Mouse (Mus musculus) hindbrain, embryonic 10.5 days (tissue): ENCODE measurements around the gene Slc26a9. TPM values are rescaled to one million over a fixed set of nuclear protein-coding genes. Genes with fewer than 3 reads are reported as not detected.

ENCODE experiments used
- DNase-seq: peaks from one replicate; pipeline ENCODE4 v3.0.0-alpha.2; 2017; ENCODE audit warnings: low spot score
- H3K27ac ChIP-seq: fragments of 300-500 bp; sonication (generic); 2 replicates; pipeline ENCODE4 v1.5.1; 2016; ENCODE audit warnings: mild to moderate bottlenecking, moderate library complexity
- H3K27me3 ChIP-seq: fragments of 300-500 bp; sonication (generic); 2 replicates; pipeline ENCODE4 v1.6.1; 2016; ENCODE audit warnings: mild to moderate bottlenecking; ENCODE audit not compliant: poor library complexity, insufficient read depth, severe bottlenecking
- H3K36me3 ChIP-seq: fragments of 300-500 bp; sonication (generic); 2 replicates; pipeline ENCODE4 v1.6.1; 2016; ENCODE audit warnings: mild to moderate bottlenecking, moderate library complexity
- H3K4me1 ChIP-seq: fragments of 300-500 bp; sonication (generic); replicated peaks from 2 replicates; pipeline ENCODE4 v1.6.1; 2016; ENCODE audit warnings: mild to moderate bottlenecking
- H3K4me3 ChIP-seq: fragments of 300-500 bp; sonication (generic); 2 replicates; pipeline ENCODE4 v1.5.1; 2016; ENCODE audit warnings: mild to moderate bottlenecking, moderate library complexity
- H3K9me3 ChIP-seq: fragments of 300-500 bp; sonication (generic); 2 replicates; pipeline ENCODE4 v1.6.1; 2016; ENCODE audit warnings: mild to moderate bottlenecking, moderate library complexity
- WGBS: fragments of 180-500 bp; shearing (Covaris S2); methylation state at CpG from one replicate; pipeline ENCODE4 v1.1.7; 2016; 5-methylcytosine and 5-hydroxymethylcytosine counted together
- polyA plus RNA-seq: library from polyadenylated mRNA; unstranded; fragments of >200 nt; fragmentation: Nextera tagmentation; extraction: Ambion mirVana; gene quantifications from 2 replicates; pipeline ENCODE4 v1.2.1, GENCODE M21; 2016

Gene Slc26a9
- polyA plus RNA-seq, 1 experiment from 2014 or later, result 0.05 TPM

GRCm38 (mm10) chr1:131739481-131740160 is 4.2 kb upstream of the Slc26a9 start:
- Histone ChIP-seq H3K4me3 (no peak overlapping the region), H3K36me3 (no peaks in the 10 kb centered on the region), H3K27me3 (no peaks in the 10 kb centered on the region; the same call in 1 of the 2 replicates), H3K9me3 (no peaks in the 10 kb centered on the region), H3K27ac (no peak overlapping the region), H3K4me1 (peaks cover 8% of the 10 kb centered on the region; the same call in 1 of the 2 replicates)
- DNase-seq, result no peak
- WGBS, result 89% methylated on average over 9 of the region's 9 CpGs

- H3K9me3 ChIP-seq, result no peaks in the 10 kb centered on the region
- no peaks in the 10 kb centered on the region for H3K36me3 ChIP-seq
- no peak for DNase-seq
- 53% methylated on average over 5 of the region's 5 CpGs for WGBS
- H3K27me3 ChIP-seq, result no peaks in the 10 kb centered on the region; the same call in 1 of the 2 replicates
- no peak overlapping the region for H3K27ac ChIP-seq
- H3K4me1 ChIP-seq, result peaks cover 31% of the 10 kb centered on the region
- no peak overlapping the region for H3K4me3 ChIP-seq
Observed at GRCm38 (mm10) chr1:131745391-131745790, 1.6 kb downstream of the Slc26a9 start.

GRCm38 (mm10) chr1:131747761-131748160 is 3.9 kb downstream of the Slc26a9 start:
- Histone ChIP-seq H3K27me3 (no peaks in the 10 kb centered on the region; the same call in 1 of the 2 replicates), H3K9me3 (no peaks in the 10 kb centered on the region), H3K4me1 (peaks cover 31% of the 10 kb centered on the region), H3K27ac (peak overlapping the region; percentile 13; the same call in 1 of the 2 replicates), H3K4me3 (no peak overlapping the region), H3K36me3 (no peaks in the 10 kb centered on the region)
- WGBS, result 50% methylated on average over 2 of the region's 2 CpGs
- no peak for DNase-seq

DNA sequence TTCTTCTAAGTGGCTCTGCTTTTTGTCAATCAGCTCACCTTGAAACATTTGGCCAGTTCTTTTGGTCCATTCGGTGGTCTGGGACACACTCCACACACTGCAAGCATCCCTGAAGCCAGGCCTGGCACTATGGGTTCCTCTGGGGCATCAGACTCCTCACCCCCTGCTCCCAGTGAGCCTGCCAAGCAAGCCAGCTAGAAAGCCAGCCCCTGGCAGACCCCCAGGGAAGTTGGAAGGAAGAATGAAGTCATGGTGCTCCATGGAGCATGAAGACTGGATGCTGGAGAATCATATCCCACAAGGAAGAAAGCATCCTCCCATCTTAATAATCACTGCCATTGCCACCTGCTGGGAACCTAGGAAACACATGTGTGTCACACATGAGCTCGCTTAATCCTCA is 4.8 kb downstream of the Slc26a9 start:
- H3K27me3 ChIP-seq, result no peaks in the 10 kb centered on the region; the same call in 1 of the 2 replicates
- H3K36me3 ChIP-seq, result no peaks in the 10 kb centered on the region
- 0 out of 2 replicates have a peak overlapping the region, but pooled peaks have one; percentile 8 for H3K27ac ChIP-seq
- DNase-seq, result no peak
- H3K9me3 ChIP-seq, result no peaks in the 10 kb centered on the region
- H3K4me1 ChIP-seq, result peaks cover 28% of the 10 kb centered on the region
- WGBS, result 84% methylated on average over 2 of the region's 2 CpGs
- H3K4me3 ChIP-seq, result no peak overlapping the region

DNA sequence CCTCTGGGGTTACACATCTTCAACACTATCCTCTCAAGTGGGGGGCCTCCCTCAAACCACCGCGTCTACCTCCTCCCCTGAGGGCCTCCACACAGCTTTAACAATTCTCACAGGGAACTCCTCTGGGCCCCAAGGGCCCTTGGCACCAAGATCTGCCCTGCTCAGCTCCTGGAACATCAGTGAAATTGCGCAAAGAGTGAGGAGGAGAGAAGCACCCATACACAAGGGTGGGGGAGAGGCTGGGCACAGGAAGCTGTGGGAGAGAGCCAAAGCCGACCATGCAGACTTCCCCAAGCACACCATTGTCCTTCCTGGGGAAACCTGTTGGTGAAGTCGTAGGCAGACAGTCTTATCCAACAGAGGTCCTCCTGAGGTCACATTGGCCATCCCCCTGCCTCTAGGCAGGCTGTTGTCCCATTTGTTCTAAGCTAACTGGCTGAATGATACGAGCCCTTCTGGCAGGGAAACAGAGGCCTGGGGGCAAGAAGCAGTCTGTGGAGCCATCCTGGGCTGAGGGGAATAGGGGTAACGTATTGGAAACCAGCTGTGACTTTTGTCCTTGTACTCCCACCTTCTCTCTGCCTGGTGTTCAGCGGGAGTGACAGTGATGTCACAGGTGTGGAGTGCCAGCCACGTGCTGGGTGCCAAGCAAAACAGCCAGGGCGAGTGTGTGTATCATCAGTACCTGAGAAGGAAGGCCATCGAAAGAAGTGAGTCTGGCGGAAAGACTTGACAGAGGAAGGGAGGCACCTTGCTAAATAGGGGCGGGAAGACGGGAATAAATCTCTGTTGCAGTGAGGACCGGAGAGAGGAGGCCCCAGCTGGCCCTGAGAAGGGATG is 6.1 kb downstream of the Slc26a9 start:
- H3K27ac ChIP-seq, result no peak overlapping the region
- H3K27me3 ChIP-seq, result no peaks in the 10 kb centered on the region
- H3K36me3 ChIP-seq, result no peaks in the 10 kb centered on the region
- 80% methylated on average over 15 of the region's 15 CpGs for WGBS
- H3K4me1 ChIP-seq, result peaks cover 23% of the 10 kb centered on the region
- no peak overlapping the region for H3K4me3 ChIP-seq
- DNase-seq, result no peak
- no peaks in the 10 kb centered on the region for H3K9me3 ChIP-seq

DNA sequence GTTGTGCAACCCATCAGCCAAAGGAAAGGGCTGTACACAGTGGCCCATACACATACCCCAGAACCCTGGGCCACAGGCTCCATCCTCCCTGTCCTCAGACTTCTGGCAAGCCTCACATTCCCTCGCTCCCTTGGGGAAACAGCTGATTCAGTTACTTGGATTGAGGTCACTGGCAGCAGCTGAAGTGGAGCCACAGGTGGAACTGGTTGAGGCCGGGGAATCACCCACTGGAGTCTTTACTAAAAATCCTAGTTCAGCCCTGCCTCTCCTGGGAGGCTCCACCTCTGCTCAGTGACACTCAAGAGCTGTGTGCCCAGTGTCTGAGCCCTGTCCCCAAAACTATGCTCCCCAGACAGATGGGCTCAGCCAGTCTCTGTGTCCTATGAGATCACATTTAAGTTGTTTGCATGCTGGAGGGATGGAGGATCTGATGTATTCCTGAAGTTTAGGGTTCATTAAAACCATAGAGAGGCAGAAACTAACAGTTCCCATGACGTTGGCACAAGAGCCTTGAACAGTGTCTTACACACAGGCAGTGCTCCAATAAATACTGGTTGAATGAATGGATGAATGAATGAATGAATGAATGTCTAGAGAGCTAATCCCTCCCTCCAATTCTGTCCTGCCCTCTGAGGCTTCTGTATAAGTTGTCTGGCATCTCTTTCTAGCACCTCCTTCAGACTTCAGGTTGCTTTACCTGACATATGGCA is 7.5 kb downstream of the Slc26a9 start:
- Histone ChIP-seq H3K4me3 (no peak overlapping the region), H3K36me3 (no peaks in the 10 kb centered on the region), H3K27ac (no peak overlapping the region), H3K9me3 (no peaks in the 10 kb centered on the region), H3K4me1 (peaks cover 16% of the 10 kb centered on the region), H3K27me3 (no peaks in the 10 kb centered on the region)
- no peak for DNase-seq
- WGBS, result 82% methylated on average over 3 of the region's 3 CpGs

DNA sequence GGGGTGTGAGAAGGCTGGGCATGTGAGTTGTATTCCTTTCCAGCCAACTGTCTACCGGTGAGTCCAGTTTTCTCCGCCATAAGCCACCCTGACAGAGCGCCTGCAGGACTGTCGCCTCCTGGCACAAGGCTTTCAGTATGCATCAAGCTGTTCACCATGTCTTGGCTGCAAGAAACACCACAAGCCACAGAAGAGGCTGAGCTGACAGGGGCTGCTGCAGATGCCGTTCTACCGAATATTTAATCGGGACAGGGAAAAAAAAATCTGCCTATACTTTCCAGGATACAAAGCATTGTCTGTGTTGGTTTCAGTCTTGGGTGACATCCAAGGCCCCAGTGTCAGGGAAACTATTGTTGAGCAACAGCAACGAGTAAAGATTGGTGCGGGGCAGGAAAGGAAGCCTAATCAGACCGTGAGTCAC is 8.1 kb downstream of the Slc26a9 start:
- WGBS, result 74% methylated on average over 10 of the region's 10 CpGs
- DNase-seq, result no peak
- no peaks in the 10 kb centered on the region for H3K27me3 ChIP-seq
- H3K4me3 ChIP-seq, result no peak overlapping the region
- H3K27ac ChIP-seq, result no peak overlapping the region
- peaks cover 10% of the 10 kb centered on the region for H3K4me1 ChIP-seq
- no peaks in the 10 kb centered on the region for H3K9me3 ChIP-seq
- H3K36me3 ChIP-seq, result no peaks in the 10 kb centered on the region

DNA sequence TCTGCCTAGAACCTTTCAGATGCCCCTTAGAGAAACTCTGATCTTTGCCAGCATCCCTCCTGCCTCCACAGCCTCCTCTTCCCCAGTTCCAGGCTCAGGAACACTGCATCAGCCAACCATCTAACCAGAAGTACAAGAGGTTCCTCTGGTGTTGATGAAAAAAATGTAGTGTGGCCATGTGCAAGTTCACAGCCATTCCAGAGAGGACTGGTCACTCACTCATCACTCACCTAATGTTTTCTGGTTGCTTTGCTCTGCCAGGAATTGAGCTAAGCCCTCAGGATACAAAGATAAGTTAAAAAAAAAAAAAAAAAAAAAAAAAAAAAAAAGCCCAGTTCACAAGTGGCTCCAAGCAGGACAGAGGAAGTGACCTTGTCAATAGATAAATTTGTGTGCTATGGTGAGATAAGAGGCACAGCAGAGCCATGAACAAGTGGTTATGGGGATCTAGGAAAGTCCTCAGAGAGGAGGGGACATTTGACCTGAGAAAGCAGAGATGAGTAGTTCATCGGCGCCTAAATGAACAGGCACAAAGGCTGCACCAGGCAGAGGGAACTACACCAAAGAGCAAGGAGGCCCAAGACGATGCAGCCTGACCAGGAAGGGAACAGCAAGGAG is 10.5 kb downstream of the Slc26a9 start:
- DNase-seq, result no peak
- WGBS, result 70% methylated on average over 3 of the region's 3 CpGs
- Histone ChIP-seq H3K9me3 (no peaks in the 10 kb centered on the region), H3K4me3 (no peak overlapping the region), H3K4me1 (peaks cover 8% of the 10 kb centered on the region), H3K27me3 (no peaks in the 10 kb centered on the region), H3K36me3 (no peaks in the 10 kb centered on the region), H3K27ac (no peak overlapping the region)

GRCm38 (mm10) chr1:131754916-131755315 is 11.1 kb downstream of the Slc26a9 start:
- Histone ChIP-seq H3K4me1 (peaks cover 14% of the 10 kb centered on the region), H3K27me3 (no peaks in the 10 kb centered on the region), H3K27ac (no peak overlapping the region), H3K36me3 (no peaks in the 10 kb centered on the region), H3K4me3 (no peak overlapping the region), H3K9me3 (no peaks in the 10 kb centered on the region)
- DNase-seq, result no peak
- 89% methylated on average over 4 of the region's 4 CpGs for WGBS

DNA sequence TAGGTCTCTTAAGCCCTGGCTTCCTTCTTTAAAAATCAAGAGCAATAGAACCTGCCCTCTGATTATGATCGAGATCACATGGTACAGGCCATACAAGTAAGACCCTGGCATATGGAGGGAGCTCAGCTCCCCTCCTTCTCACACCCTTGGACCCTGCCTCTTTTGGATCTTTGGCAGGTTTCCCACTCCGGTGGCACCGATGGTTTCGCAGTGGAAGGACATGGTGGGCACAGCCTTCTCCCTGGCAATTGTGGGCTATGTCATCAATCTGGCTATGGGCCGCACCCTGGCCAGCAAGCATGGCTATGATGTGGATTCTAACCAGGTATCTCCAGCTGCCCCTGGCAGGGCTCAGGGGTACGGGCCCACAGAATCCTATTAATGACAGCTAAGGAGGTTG is 13.4 kb downstream of the Slc26a9 start:
- no peaks in the 10 kb centered on the region for H3K27me3 ChIP-seq
- peaks cover 18% of the 10 kb centered on the region for H3K4me1 ChIP-seq
- no peaks in the 10 kb centered on the region for H3K36me3 ChIP-seq
- DNase-seq, result no peak
- no peak overlapping the region for H3K4me3 ChIP-seq
- 92% methylated on average over 6 of the region's 6 CpGs for WGBS
- no peak overlapping the region for H3K27ac ChIP-seq
- no peaks in the 10 kb centered on the region for H3K9me3 ChIP-seq

GRCm38 (mm10) chr1:131758796-131759195 is 15.0 kb downstream of the Slc26a9 start:
- Histone ChIP-seq H3K9me3 (no peaks in the 10 kb centered on the region), H3K27me3 (no peaks in the 10 kb centered on the region), H3K4me3 (no peak overlapping the region), H3K27ac (peak overlapping the region; percentile 30; the same call in 1 of the 2 replicates), H3K4me1 (peaks cover 18% of the 10 kb centered on the region), H3K36me3 (no peaks in the 10 kb centered on the region)
- WGBS, result 62% methylated on average over 7 of the region's 7 CpGs
- DNase-seq, result no peak

- H3K4me1 ChIP-seq, result peaks cover 18% of the 10 kb centered on the region
- no peaks in the 10 kb centered on the region for H3K36me3 ChIP-seq
- no peak overlapping the region for H3K4me3 ChIP-seq
- 72% methylated on average over 9 of the region's 9 CpGs for WGBS
- no peaks in the 10 kb centered on the region for H3K9me3 ChIP-seq
- peak overlapping the region; percentile 50 for H3K27ac ChIP-seq
- no peaks in the 10 kb centered on the region for H3K27me3 ChIP-seq
- no peak for DNase-seq
Observed at GRCm38 (mm10) chr1:131759667-131760427, 16.0 kb downstream of the Slc26a9 start.
